Mouse (Mus musculus) left cerebral cortex, postnatal 14 days (tissue): ENCODE results near the gene Bco1. TPM values are rescaled to one million over a fixed set of nuclear protein-coding genes. Genes with fewer than 3 reads are reported as not detected.

ENCODE experiments used
- DNase-seq, 2 experiments: peaks; one replicate each; pipeline ENCODE4 v3.0.0; 2021 to 2022; ENCODE audit warnings: low spot score in 2 of 2, mixed read lengths in 1 of 2
- intact Hi-C: fragments of 180-260 bp; cut with DNase I; formaldehyde crosslinking; loops from one replicate; pipeline ENCODE4 v1.15.1; 2025
- long read RNA-seq, 2 experiments: library from polyadenylated mRNA; stranded (forward); transcript quantifications; one replicate each; pipeline ENCODE4 v2.0.0; 2021
- total RNA-seq, 2 experiments: library from RNA; stranded (reverse); gene quantifications; 2 replicates each; pipeline ENCODE4 v1.2.3; 2021

The Bco1 gene
- not detected for total RNA-seq
- long read RNA-seq, experiment 1 = 0 reads
- long read RNA-seq, experiment 2 = 0 reads

DNA sequence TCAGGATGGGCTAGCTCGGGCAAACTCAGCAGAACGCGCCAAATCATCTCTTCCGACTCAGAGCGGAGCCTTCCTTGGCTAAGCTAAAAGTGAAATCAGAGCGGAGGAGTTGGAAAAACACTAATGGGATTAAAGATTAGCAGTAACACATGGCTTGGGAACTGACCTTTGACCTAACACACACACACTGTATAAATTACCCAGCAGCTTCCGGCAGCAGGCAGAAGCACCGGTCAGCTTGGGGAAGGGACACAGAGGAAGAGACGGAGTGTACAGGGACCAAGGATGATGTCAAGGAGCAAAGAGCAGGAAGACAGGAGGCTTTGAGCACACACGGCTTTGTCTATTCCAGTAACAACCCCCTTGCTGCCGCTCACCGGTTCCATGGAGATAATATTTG is at the start of gene Bco1:
TSS of gene Bco1 (plus strand) at position 208 of the 400 bp plus-strand sequence.
- no peak for DNase-seq
- intact Hi-C loops = no loop called here

DNA sequence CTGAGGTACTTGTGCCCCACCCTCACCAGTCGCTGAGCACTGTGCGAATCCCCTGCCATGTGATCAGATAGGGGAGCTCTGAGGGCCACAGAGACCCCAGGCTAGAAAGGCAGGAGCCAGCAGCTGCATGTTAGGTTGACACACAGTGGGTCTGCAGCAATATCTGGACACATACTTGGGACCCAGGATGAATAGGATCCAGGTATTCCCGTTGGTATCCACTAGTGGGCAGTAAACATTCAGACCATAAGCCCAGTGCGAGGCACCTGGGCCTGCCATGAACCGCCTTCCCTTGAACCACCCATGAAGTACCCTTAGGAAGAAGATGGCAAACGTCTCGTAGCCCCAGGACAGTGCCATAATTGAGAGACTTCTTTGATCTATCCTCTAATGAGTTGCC is 46.2 kb upstream of the Bco1 start:
- intact Hi-C loops = no loop called here
- no peak for DNase-seq

DNA sequence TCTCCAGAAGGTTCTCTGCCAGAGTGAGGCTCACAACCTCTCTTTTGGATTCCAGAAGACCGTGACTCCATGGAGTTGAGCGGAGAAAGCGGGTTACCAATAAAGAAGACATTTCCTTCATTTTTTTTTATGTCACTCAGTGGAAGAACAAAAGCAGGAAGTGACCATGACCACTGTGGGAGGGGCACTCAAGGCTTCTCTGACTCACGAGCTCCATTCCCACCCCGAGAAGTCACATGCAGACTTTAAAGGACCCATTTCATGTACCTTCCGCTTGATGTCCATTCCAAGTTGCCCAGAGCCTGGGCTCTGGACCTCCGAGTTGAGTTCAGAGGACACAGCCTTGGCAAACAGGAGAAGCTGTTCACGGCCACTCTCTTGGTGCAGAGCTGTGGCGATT is 44.9 kb upstream of the Bco1 start:
- DNase-seq = no peak
- intact Hi-C loops = no loop called here

DNA sequence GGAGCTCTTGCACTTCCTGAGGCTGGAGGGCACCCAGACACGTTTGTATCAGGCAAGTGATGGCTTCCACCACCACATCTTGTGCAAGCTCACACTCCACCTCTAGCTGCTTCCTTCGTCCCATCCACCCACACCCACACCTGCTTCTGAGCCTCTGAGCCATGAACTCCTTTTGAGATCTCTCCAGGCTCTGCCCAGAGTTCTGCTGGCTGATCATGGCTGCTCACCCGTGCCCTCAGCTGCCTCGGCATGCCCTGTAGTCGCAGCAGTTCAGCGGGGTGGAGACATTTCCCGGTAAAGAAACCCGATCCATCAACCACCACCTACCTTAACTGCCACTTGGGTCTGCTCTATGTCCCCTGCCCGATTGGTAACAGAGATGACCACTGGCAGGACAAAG is 44.3 kb upstream of the Bco1 start:
- no peak for DNase-seq
- intact Hi-C loops = no loop called here

DNA sequence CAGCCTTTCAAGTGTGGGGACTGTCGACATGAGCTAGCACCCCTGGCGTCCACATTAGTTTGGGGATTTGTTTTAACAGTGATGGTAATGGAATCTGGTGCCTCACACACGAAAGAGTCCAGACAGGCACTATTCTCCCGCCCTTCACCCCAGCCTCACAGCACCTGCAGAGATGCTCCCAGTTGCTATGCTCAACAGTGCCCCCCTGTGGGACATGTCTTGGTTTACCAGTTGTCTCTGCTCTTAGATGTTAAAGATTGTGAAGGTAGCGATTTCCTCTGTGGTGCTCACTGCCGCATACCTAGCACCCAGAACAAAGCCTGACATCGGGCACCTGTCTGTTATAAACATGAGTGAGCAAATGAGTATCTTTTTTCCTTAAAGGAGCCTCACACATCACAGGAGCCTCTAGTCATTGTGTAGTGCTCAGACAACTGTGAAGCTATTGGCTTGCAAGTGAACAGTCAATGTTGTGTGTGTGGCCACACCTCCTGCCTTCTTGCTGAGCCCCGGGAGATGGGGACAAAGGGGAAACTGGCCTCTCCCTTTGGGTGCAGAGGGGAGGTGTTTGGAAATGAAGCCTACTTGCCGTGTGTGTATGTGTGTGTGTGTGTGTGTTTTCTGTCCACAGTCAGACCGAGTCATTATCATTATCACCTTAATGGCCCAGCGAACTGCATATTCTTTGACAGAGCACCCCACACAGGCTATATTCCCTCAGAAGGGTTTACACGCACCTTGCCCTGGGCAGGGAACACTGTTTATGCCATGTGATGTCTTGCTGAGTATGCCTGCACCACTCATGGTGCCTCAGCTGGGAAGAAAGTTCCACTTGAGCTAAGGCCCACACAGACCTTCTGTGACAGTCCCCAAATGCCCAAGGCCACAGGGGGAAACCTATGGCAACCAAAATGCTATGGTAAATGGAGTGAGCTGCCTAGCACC is 42.2 kb upstream of the Bco1 start:
- DNase-seq = no peak
- intact Hi-C loops = no loop called here

DNA sequence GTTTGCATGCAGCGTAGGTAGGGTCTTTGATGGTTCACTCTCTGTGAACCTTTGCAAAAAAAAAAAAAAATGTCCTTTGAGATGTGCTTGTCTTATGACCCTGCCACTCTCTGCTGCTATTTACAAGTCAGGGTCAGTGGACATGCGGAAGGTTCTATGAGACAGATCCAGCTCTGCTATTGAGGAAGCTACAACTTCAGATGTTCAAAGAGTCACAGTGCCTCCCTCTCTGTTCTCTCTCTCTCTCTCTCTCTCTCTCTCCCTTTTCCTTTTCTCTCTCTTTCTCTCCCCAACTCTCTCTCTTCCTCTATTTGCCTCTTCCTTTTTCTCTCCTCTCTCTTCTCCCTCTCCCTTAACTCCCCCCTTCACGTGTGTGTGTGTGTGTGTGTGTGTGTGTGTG is 41.5 kb upstream of the Bco1 start:
- intact Hi-C loops = no loop called here
- DNase-seq = no peak

DNA sequence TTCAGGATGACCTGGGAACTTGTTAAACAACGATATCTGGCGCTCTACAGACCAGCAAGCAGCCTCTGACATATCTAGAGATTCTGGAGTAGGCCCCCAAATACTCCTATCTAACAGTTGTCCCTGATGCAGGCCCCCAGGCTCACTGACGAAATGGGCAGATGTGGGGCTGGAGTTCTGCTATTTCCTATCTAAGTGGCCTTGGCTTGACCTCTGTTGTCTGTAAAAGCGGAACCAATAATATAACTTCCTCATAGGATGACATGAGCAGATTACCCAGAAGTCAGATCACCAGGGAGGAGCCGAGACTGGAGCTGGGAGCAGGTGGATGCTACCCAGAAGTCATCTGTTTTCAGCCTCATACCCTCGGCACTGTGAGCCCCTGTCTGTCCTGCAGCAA is 40.6 kb upstream of the Bco1 start:
- no peak for DNase-seq
- intact Hi-C loops = no loop called here

DNA sequence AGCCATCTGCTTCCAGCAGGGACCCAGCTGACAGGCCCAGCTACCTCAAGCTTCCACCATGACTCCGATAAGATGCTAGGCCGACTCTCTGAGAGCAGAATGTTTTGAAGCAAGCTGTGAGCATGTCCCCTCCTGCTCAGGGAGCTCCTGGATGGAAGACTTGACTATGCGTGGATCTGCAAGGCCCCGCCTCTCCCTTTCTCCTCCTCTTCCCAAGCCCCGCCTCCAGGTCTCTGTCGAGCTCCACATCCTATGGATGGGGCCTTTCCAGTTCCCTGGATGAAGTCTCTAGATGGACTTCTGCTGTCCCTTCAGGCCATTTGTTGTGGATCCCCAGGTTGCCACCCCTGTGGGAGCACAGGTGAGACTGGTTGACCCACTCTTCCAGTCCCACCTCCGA is 36.6 kb upstream of the Bco1 start:
- intact Hi-C loops = no loop called here
- no peak for DNase-seq

DNA sequence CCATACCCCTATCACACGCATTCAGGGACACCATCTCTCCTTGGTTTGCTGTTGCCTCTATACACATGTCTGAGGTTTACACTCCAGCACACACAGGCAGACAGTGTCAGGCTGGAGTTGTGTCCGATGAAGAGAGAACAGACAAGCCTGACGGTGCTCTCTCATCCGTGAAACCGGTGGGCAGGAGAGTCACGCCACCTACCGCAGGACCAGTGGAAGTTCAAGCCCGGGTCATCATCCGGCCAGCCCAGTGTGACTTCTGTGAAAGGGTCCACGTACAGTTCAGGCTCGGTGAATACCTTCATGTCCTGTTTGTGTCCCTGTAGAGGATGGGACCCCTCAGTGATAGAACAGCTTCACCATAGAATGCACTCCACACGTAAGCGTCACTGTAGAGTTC is 35.3 kb upstream of the Bco1 start:
- DNase-seq = no peak

DNA sequence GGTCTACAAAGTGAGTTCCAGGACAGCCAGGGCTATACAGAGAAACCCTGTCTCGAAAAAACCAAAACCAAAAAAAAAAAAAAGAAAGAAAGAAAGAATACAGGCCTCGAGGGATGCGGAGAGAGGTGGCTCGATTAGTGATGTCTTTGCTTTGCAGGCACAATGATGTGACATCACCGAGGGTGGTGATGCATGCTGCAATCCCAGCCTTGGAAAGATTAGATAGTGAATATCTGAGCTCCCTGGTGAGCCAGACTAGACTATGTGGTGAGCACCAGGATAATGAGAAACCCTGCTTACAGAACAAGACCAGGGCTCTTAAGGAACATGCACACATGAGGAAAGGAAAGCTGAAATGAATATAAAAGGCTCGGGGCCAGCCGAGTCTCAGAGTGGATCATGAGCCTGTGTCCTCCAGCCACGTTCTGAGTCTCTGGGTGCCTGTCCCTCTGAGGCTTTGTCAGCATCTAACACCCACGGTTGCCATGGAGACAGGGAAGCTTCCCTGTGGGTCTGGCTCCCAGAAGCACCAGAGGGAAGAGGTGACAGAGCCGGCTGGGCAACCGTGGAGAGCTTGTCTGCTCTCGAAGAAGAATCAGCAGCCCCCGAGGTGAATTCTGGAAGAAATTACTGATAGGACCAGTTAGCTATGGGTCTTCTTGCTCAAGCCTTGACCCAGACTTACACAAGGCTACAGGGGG is 34.3 kb upstream of the Bco1 start:
- DNase-seq = peak; percentile 40 to 73
- intact Hi-C loops = no loop called here

More for the DNA sequence above, 35.3 kb upstream of the Bco1 start:
- intact Hi-C loops = no loop called here

DNA sequence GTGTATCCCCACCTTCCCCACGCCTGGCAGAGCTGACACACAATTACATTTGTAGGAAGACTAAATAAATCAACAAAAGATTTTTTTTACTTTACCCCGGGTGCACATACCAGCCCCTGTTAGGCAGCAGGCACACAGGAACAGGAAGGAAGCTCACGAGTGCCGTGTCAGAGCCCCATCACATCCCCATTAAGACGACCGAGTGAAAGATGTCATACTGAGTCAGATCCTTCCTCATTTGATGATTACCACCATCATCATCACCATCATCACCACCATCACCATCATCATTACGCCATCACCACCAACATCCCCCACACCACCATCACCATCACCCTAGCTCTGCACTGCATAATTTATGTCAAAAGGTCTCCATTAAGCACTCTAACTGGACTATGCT is 28.7 kb upstream of the Bco1 start:
- intact Hi-C loops = no loop called here

DNA sequence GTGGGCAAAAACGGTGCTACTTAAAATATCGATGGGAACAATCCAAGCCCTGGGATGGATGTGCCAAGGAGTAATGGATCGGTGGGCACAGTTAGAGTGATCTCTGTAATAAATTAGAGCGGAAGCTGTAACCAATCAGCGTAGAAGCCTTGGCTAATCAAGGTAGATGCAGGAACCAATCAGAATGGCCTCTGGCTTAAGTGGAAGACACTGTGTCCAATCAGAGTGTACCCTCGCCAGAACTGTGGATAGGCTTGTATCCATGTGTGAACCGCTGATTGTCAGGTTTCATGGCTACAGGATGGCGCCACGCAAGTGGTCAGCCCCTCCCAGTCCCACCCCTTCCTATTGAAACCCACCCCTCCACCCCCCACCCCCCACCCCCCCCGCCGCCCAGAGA is 28.3 kb upstream of the Bco1 start:
- intact Hi-C loops = no loop called here

More for the DNA sequence above, 28.7 kb upstream of the Bco1 start:
- DNase-seq = no peak

DNA sequence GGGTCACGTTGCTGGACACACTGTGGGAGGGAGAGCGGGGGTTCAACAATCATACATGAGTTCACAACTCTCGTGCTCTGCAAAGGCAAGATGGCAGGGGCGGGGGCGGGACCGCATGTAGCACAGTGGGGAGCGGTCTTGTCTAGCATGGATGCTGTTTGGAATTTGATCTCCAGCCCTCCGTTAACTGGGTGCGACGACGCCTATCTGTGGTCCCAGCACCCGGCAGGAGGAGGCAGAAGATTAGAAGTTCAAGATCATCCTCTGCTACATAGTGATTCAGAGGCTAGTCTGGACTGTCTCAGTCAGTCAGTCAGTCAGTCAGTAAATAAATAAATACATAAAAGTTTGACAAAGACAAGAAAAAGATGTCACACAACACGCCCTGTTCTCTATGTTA is 27.4 kb upstream of the Bco1 start:
- intact Hi-C loops = no loop called here
- no peak for DNase-seq

More for the DNA sequence above, 28.3 kb upstream of the Bco1 start:
- no peak for DNase-seq

DNA sequence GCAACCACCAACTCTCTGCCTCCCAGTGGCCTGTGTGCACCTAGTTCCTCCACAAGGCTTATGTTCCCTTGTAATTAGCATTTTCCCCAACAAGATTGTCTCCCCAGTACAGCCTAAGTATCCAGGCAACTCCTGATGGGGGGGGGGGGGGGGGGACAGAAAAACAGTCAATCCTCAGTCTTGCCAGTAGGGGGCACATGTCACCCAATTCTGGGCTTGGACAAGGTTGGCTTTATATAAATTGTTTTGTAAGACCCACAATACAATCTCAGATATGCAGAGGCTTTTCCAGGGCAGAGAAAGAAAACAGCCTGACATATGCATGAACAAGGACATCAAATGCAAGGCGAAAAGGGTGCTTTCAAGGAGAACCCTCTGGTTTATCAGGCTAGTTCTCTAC is 25.9 kb upstream of the Bco1 start:
- intact Hi-C loops = no loop called here

DNA sequence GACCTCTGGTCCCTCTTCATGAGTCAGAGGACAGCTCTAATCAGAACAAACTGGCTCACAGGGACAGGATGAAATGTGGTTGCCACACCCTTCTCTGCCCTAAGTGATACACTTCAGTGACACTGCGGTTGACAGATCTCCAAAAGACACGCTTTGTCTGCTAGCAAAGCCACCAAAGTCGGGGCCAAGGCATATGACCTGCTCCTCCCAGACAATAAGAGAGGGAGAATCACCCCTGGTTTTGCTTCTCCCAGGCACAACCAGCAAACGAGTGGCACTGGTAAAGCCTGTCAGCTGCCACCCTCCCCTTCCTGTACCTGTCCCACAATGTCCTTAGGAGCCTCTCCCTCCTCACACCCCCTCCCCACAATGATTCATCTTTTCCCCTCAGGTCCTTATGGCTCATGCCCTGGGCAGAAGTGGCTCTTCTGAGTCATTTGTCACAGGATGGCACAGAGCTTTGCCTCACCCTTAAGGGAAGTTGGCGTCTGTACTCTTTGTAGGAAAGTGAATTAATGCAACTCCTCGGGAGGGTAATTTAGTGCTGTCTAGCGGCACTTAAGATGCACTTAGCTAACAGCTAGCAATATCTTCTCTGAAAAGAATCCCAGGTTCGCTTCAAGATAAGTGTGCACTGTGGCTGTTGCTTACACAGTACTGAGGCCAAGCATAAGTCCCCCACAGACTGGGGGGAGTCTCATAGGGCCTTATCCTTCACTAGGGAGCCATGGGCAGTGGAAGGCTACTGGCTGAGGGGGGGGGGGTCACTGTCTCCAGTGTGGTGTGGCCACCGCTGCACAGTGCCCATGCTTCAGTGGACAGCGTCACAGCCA is 21.1 kb upstream of the Bco1 start:
- intact Hi-C loops = no loop called here
- no peak for DNase-seq

More for the DNA sequence above, 25.9 kb upstream of the Bco1 start:
- peak in 1 of 2 experiments; percentile 41 for DNase-seq

DNA sequence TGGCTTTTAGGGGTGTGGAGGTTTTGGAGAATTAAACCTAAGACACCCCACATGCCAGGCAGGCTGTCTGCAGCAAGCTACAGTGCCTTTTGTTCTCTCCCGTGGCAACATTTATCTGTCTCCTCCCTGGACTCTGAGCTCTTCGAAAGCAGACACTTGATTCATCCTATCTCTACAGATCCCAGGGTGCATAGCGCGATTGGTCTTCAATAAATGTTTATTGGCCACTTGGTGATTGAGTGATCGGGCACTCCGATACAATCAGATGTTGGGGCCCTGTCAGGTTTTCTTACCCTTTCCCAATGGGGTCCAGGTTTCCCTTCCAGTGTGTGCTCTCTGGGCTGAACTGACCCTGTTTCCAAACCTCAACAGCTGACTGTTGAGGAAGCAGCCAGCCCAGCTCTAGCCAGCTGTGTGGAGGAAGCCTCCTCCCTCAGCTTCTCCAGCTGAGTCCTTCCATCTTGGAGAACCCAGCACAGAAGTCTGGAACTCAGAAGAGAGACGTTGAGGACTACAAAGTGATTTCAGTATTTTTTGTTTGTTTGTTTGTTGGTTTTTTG is 17.2 kb upstream of the Bco1 start:
- no peak for DNase-seq
- intact Hi-C loops = no loop called here

DNA sequence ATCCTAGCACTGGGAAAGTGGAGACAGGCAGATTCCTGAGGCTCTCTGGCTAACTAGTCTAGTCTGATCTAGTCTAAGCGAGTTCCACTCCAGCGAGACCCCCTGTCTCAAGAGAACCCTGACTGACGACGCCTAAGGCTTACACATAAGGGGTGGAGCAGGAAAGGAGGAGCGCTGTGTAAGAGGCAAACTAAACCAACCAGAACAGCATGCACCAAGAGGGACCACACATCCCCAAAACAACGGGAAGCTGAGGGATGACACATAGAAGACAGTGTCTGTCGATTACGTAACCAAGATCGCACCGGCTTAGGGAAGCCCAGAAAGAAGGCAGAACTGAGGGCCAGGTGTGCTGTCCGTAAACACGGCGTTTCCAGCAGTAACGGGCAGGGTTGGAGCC is 16.0 kb upstream of the Bco1 start:
- intact Hi-C loops = no loop called here
- no peak for DNase-seq

DNA sequence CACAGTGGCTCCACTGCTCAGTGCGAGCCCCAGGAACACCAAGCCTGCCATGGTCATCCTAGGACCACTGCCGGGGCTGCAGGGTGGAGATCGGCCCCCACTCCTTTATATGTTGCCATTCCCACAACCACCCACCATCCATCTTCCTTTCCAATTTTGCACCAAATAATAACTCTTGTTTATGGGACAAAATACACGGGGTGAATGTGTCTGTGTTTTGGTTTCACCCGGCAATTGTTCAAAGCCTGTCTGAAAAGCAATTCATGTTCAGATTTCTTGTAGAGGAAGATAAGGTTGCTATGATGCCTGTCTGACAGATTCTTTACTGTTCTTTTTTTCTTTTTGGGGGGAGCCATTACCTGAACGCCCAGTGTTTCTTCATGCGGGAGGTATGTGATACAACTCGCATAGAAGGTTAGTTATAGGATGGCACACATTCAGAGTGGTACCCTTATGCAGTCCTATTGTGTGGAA is 13.2 kb upstream of the Bco1 start, which contains the start of gene Pkd1l2:
TSS of gene Pkd1l2 (minus strand) at position 51 of the 474 bp plus-strand sequence.
- intact Hi-C loops = no loop called here

DNA sequence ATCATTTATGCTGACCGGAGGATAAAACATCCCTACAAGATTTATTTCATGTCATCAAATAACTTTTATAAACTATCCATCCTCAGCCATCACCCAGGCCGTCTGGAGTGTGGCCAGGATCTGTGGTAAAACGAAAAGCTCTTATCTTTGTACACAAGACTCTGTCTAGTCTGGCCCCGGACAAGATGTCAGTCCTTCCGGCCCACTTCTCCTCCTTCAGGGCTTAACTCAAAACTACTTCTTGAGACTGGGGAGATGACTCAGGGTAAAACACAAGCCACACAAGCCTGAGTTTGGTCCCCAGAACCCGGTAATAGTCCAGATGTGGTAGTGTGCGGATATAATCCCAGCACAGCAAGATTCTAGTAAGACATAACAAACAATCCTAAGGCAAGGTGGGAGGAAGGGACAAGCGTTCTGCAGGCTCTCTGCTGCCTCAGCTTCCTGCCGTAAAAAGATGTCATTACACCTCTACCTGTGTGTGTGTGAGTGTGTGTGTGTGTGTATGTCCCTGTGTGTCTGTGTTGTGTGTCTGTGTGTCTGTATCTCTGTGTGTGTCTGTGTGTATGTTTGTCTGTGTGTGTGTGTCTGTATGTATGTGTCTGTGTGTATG is 12.6 kb upstream of the Bco1 start:
- intact Hi-C loops = no loop called here
- no peak for DNase-seq

More for the DNA sequence above, 13.2 kb upstream of the Bco1 start, which contains the start of gene Pkd1l2:
- no peak for DNase-seq
